8 mouse cellular contexts compared by ENCODE assay signal in the genomic region with DNA sequence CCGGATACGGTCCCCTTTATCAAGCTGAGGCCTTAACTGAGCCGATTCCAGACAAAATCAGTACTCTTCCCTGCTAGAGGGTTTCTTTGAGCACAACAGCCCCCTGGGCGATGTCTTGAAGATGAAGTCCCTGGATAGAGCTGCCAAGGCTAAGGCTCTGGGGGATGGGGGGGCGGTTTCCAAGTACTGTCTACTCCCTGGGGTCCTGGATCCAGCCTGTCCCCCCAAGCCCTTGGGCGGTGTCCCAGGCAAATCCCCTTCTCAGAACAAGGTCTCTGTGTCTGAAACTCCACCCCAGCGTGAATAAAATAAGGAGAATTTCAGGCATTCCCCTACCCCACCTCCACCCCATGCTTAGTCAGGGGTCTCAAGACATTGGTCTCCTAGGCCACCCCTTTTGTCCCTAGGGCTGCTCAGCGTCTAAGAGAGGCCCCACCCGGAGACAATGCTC. TPM values are rescaled to one million over a fixed set of nuclear protein-coding genes. Genes with fewer than 3 reads are reported as not detected.
DNase-seq lines count a peak whose midpoint lies in the region; ATAC-seq lines count a peak whose summit lies in the region.

No protein-coding gene starts in this region.

- ATAC-seq in heart, embryonic 13.5 days (ENCODE audit: extremely low read depth, insufficient number of reproducible peaks, low FRiP score, low TSS enrichment) = no peak
- ATAC-seq in liver, embryonic 15.5 days (ENCODE audit: insufficient read depth) = no peak

- peak overlapping the region; percentile 96 for H3K9ac ChIP-seq in heart, embryonic 13.5 days
- H3K9ac ChIP-seq in liver, embryonic 15.5 days = peak overlapping the region; percentile 72

- H3K9me3 ChIP-seq in heart, embryonic 13.5 days = no peaks in the 10 kb centered on the region
- no peaks in the 10 kb centered on the region for H3K9me3 ChIP-seq in liver, embryonic 15.5 days (replicated peaks)

- peak overlapping the region; percentile 81 for H3K4me3 ChIP-seq in heart, embryonic 13.5 days
- peak overlapping the region; percentile 70 for H3K4me3 ChIP-seq in liver, embryonic 15.5 days (replicated peaks)

- H3K27ac ChIP-seq in heart, embryonic 13.5 days (replicated peaks) = peak overlapping the region; percentile 65
- H3K27ac ChIP-seq in liver, embryonic 15.5 days (replicated peaks) = no peak overlapping the region

- H3K27me3 ChIP-seq in heart, embryonic 13.5 days (replicated peaks) = no peaks in the 10 kb centered on the region
- peaks cover 8% of the 10 kb centered on the region for H3K27me3 ChIP-seq in liver, embryonic 15.5 days

- peak; percentile 23 for DNase-seq in gastrocnemius, postnatal 10 days
- no peak for DNase-seq in gastrocnemius, adult 8-10 months (ENCODE audit: low spot score in 2 of 2)
- peak; percentile 44 for DNase-seq in 3T3-L1 (ENCODE audit: low read depth, low spot score)
- DNase-seq in cerebellum, adult 11-12 months = peak; percentile 75
- no peak for DNase-seq in frontal cortex, postnatal 25 days (ENCODE audit: low spot score in 2 of 2)
- no peak for DNase-seq in right cerebral cortex, adult 18-20 months

- 6% methylated on average over 9 of the region's 9 CpGs for WGBS in heart, embryonic 13.5 days
- WGBS in liver, embryonic 15.5 days (ENCODE audit: insufficient replicate concordance) = 28% methylated on average over 9 of the region's 9 CpGs

- H3K4me2 ChIP-seq in heart, embryonic 13.5 days = peak overlapping the region; percentile 88
- H3K4me2 ChIP-seq in liver, embryonic 15.5 days = peak overlapping the region; percentile 100

- H3K4me1 ChIP-seq in heart, embryonic 13.5 days = peaks cover 39% of the 10 kb centered on the region
- H3K4me1 ChIP-seq in liver, embryonic 15.5 days (replicated peaks) = peaks cover 49% of the 10 kb centered on the region

- H3K36me3 ChIP-seq in heart, embryonic 13.5 days = peaks cover 24% of the 10 kb centered on the region
- peaks cover 2% of the 10 kb centered on the region; the same call in 1 of the 2 replicates for H3K36me3 ChIP-seq in liver, embryonic 15.5 days (replicated peaks)

RNA-seq across cellular contexts. Expression of gene Numbl, which starts 1.1 kb away (rescaled TPM):
- 10 to 100 TPM; 14.7 to 17.0 TPM for total RNA-seq in gastrocnemius, postnatal 10 days (2021)
- 1 to 10 TPM; 1.5 to 3.4 (median 2.2) TPM for total RNA-seq in gastrocnemius, adult 8-10 months (2022)
- polyA plus RNA-seq in heart, embryonic 13.5 days (2015; fragmentation: Nextera tagmentation; extraction: Ambion mirVana) = 8.3 and 8.8 TPM in 2 replicates
- polyA plus RNA-seq in liver, embryonic 15.5 days (2015; fragmentation: Nextera tagmentation; extraction: Ambion mirVana) = 2.0 and 2.6 TPM in 2 replicates

RNA-seq across cellular contexts. Expression of gene Coq8b, which starts 26.5 kb away (rescaled TPM):
- 1 to 10 TPM; 4.2 to 6.4 TPM for total RNA-seq in gastrocnemius, postnatal 10 days (2021)
- total RNA-seq in gastrocnemius, adult 8-10 months (2022) = 1 to 10 TPM; 2.6 to 3.3 (median 3.0) TPM
- 10.2 and 12.0 TPM in 2 replicates for polyA plus RNA-seq in heart, embryonic 13.5 days (2015; fragmentation: Nextera tagmentation; extraction: Ambion mirVana)
- polyA plus RNA-seq in liver, embryonic 15.5 days (2015; fragmentation: Nextera tagmentation; extraction: Ambion mirVana) = 23.8 and 26.5 TPM in 2 replicates

RNA-seq across cellular contexts. Expression of gene Itpkc, which starts 30.8 kb away (rescaled TPM):
- total RNA-seq in gastrocnemius, postnatal 10 days (2021) = 1 to 10 TPM; 4.3 to 6.3 TPM
- 1 to 10 TPM; 3.5 to 4.6 (median 3.7) TPM for total RNA-seq in gastrocnemius, adult 8-10 months (2022)
- 2.3 and 3.3 TPM in 2 replicates for polyA plus RNA-seq in heart, embryonic 13.5 days (2015; fragmentation: Nextera tagmentation; extraction: Ambion mirVana)
- polyA plus RNA-seq in liver, embryonic 15.5 days (2015; fragmentation: Nextera tagmentation; extraction: Ambion mirVana) = 1.7 and 2.1 TPM in 2 replicates

Comparison
In these comparisons a context has a peak if more than half of its experiments do, and no peak if none do; other contexts are left out.
1. DNase-seq: peak in gastrocnemius, postnatal 10 days (single experiment), 3T3-L1 (single experiment) and cerebellum, adult 11-12 months (single experiment); none in gastrocnemius, adult 8-10 months (0 of 2), frontal cortex, postnatal 25 days (0 of 2) and right cerebral cortex, adult 18-20 months (single experiment).